ENCODE assay signal across 18 mouse cellular contexts in genomic region chr8:70821992-70822391, GRCm38 (mm10). TPM values are rescaled to one million over a fixed set of nuclear protein-coding genes. Genes with fewer than 3 reads are reported as not detected.
DNase-seq lines count a peak whose midpoint lies in the region; ATAC-seq and TF ChIP-seq lines count a peak whose summit lies in the region.
"Had no signal": no experiment of that assay in that cellular context is flagged by ENCODE, and none has a peak within 500 bp of the region (broad histone marks: within the 10 kb centered on the region; RNA-seq: fewer than 3 reads in every experiment).

No protein-coding gene starts in this region.

- peaks cover 7% of the 10 kb centered on the region for H3K27me3 ChIP-seq in liver, embryonic 11.5 days (replicated peaks; ENCODE audit: control insufficient read depth, insufficient read depth, low read length)
- no peaks in the 10 kb centered on the region for H3K27me3 ChIP-seq in liver, postnatal 0 days (ENCODE audit: insufficient read depth, low read length)
- peaks cover 51% of the 10 kb centered on the region for H3K27me3 ChIP-seq in embryonic facial prominence, embryonic 10.5 days (replicated peaks; ENCODE audit: low read depth, poor library complexity, severe bottlenecking)
- peaks cover 11% of the 10 kb centered on the region for H3K27me3 ChIP-seq in liver, embryonic 14.5 days (ENCODE audit: control insufficient read depth, insufficient read depth, low read length)

- no peak for TF ChIP-seq CTCF in liver, postnatal 0 days (IDR thresholded peaks at IDR 0.05; ENCODE audit: low read depth)
- TF ChIP-seq CTCF in liver, embryonic 14.5 days (IDR thresholded peaks at IDR 0.05; ENCODE audit: low read depth), result no peak

- peaks cover 5% of the 10 kb centered on the region for H3K4me1 ChIP-seq in liver, embryonic 11.5 days (replicated peaks; ENCODE audit: control insufficient read depth, insufficient read depth, low read length)
- H3K4me1 ChIP-seq in liver, postnatal 0 days (ENCODE audit: insufficient read depth), result peaks cover 3% of the 10 kb centered on the region
- H3K4me1 ChIP-seq in embryonic facial prominence, embryonic 10.5 days, result peaks cover 28% of the 10 kb centered on the region
- peaks cover 3 to 10% of the 10 kb centered on the region in 2 experiments for H3K4me1 ChIP-seq in liver, embryonic 14.5 days (replicated peaks; ENCODE audit: control insufficient read depth in 2 of 2, insufficient read depth in 2 of 2, low read length in 1 of 2)

- 0 out of 2 replicates have a peak overlapping the region, but pooled peaks have one; percentile 22 for H3K9ac ChIP-seq in liver, embryonic 11.5 days (ENCODE audit: low read depth, low read length)
- H3K9ac ChIP-seq in liver, postnatal 0 days (replicated peaks), result no peak overlapping the region
- H3K9ac ChIP-seq in liver, embryonic 14.5 days (replicated peaks), result peak overlapping the region; percentile 27; the same call in 1 of the 2 replicates
- H3K9ac ChIP-seq: embryonic facial prominence, embryonic 12.5 days; forebrain, embryonic 12.5 days; kidney, embryonic 15.5 days; limb, embryonic 15.5 days; midbrain, embryonic 15.5 days had no signal

- intact Hi-C loops in left cerebral cortex, postnatal 14 days (cut with DNase I), result no loop called here

- peaks cover 1% of the 10 kb centered on the region; the same call in 1 of the 2 replicates for H3K9me3 ChIP-seq in liver, embryonic 11.5 days (ENCODE audit: control insufficient read depth, low read length)
- H3K9me3 ChIP-seq in liver, postnatal 0 days (ENCODE audit: low read length), result no peaks in the 10 kb centered on the region
- H3K9me3 ChIP-seq in embryonic facial prominence, embryonic 10.5 days, result peaks cover 18% of the 10 kb centered on the region
- H3K9me3 ChIP-seq in liver, embryonic 14.5 days (ENCODE audit: control insufficient read depth, low read length), result no peaks in the 10 kb centered on the region
- H3K9me3 ChIP-seq: kidney, embryonic 15.5 days; midbrain, embryonic 15.5 days had no signal

- DNase-seq in liver, embryonic 11.5 days (ENCODE audit: low spot score), result no peak
- no peak for DNase-seq in liver, postnatal 0 days
- DNase-seq in ES-CJ7 (ENCODE audit: low read depth, low spot score), result peak; percentile 39
- no peak for DNase-seq in embryonic facial prominence, embryonic 10.5 days (ENCODE audit: low spot score)
- DNase-seq in liver, embryonic 14.5 days (ENCODE audit: low read depth in 3 of 3, low spot score in 3 of 3), result no peak
- no peak for DNase-seq in embryo, embryonic 9.5 days (ENCODE audit: extremely low spot score)
- DNase-seq in left cerebral cortex, postnatal 14 days (ENCODE audit: low spot score in 2 of 2), result no peak
- DNase-seq: right cerebral cortex, postnatal 25 days had no signal

- 51% methylated on average over 11 of the region's 11 CpGs for WGBS in liver, embryonic 11.5 days
- WGBS in liver, postnatal 0 days (ENCODE audit: insufficient replicate concordance), result 52% methylated on average over 11 of the region's 11 CpGs
- 48% methylated on average over 11 of the region's 11 CpGs for WGBS in embryonic facial prominence, embryonic 10.5 days
- WGBS in liver, embryonic 14.5 days (ENCODE audit: insufficient replicate concordance), result 38% methylated on average over 11 of the region's 11 CpGs

- TF ChIP-seq EP300 in liver, postnatal 0 days (IDR thresholded peaks at IDR 0.05; ENCODE audit: low read depth), result no peak
- TF ChIP-seq EP300 in liver, embryonic 14.5 days (IDR thresholded peaks at IDR 0.05; ENCODE audit: low read depth), result no peak

- no peak overlapping the region for H3K27ac ChIP-seq in liver, embryonic 11.5 days (ENCODE audit: low read depth, low read length)
- no peak overlapping the region for H3K27ac ChIP-seq in liver, postnatal 0 days (ENCODE audit: low read depth)
- peak overlapping the region; percentile 44 for H3K27ac ChIP-seq in embryonic facial prominence, embryonic 10.5 days (replicated peaks)
- 0 out of 2 replicates have a peak overlapping the region, but pooled peaks have one; percentile 13 for H3K27ac ChIP-seq in liver, embryonic 14.5 days
- H3K27ac ChIP-seq: embryonic facial prominence, embryonic 12.5 days; forebrain, embryonic 12.5 days; kidney, embryonic 15.5 days; left cerebral cortex, adult 2 months; limb, embryonic 15.5 days; midbrain, embryonic 15.5 days had no signal

- H3K4me3 ChIP-seq in liver, embryonic 11.5 days (ENCODE audit: low read depth, low read length), result no peak overlapping the region
- H3K4me3 ChIP-seq in liver, postnatal 0 days (ENCODE audit: low read depth, low read length), result no peak overlapping the region
- H3K4me3 ChIP-seq in embryonic facial prominence, embryonic 10.5 days, result no peak overlapping the region
- no peak overlapping the region for H3K4me3 ChIP-seq in liver, embryonic 14.5 days (ENCODE audit: insufficient read depth in 1 of 2, low read depth in 2 of 2, low read length in 2 of 2)
- H3K4me3 ChIP-seq: embryonic facial prominence, embryonic 12.5 days; forebrain, embryonic 12.5 days; kidney, embryonic 15.5 days; left cerebral cortex, adult 2 months; limb, embryonic 15.5 days; midbrain, embryonic 15.5 days had no signal

- no peaks in the 10 kb centered on the region for H3K36me3 ChIP-seq in liver, embryonic 11.5 days (ENCODE audit: control insufficient read depth, insufficient read depth, low read length)
- no peaks in the 10 kb centered on the region for H3K36me3 ChIP-seq in liver, postnatal 0 days (replicated peaks; ENCODE audit: insufficient read depth, low read length)
- no peaks in the 10 kb centered on the region for H3K36me3 ChIP-seq in embryonic facial prominence, embryonic 10.5 days (replicated peaks)
- no peaks in the 10 kb centered on the region for H3K36me3 ChIP-seq in liver, embryonic 14.5 days (replicated peaks; ENCODE audit: control insufficient read depth, insufficient read depth, low read depth)
- H3K36me3 ChIP-seq: embryonic facial prominence, embryonic 12.5 days; forebrain, embryonic 12.5 days; kidney, embryonic 15.5 days; limb, embryonic 15.5 days; midbrain, embryonic 15.5 days had no signal

- H3K4me2 ChIP-seq in liver, embryonic 11.5 days, result no peak overlapping the region
- no peak overlapping the region for H3K4me2 ChIP-seq in liver, postnatal 0 days (ENCODE audit: low read depth, low read length)
- 0 out of 2 replicates have a peak overlapping the region, but pooled peaks have one; percentile 20 for H3K4me2 ChIP-seq in liver, embryonic 14.5 days (ENCODE audit: low read depth)
- H3K4me2 ChIP-seq: embryonic facial prominence, embryonic 12.5 days; forebrain, embryonic 12.5 days; kidney, embryonic 15.5 days; limb, embryonic 15.5 days; midbrain, embryonic 15.5 days had no signal

- no peak for ATAC-seq in liver, embryonic 11.5 days (replicated peaks; ENCODE audit: low FRiP score)
- no peak for ATAC-seq in liver, postnatal 0 days
- peak; percentile 12; the same call in 1 of the 2 replicates for ATAC-seq in liver, embryonic 14.5 days (ENCODE audit: insufficient read depth)
- ATAC-seq: activated CD4-positive, CD25-positive, alpha-beta regulatory T cell, adult 4 months had no signal

RNA-seq across cellular contexts. Expression of gene Il12rb1, which starts 13.7 kb away (rescaled TPM):
- polyA plus RNA-seq in liver, embryonic 11.5 days (2014; fragmentation: Nextera tagmentation; extraction: Ambion mirVana), result 0.10 and 0.25 TPM in 2 replicates
- 0.19 and 0.25 TPM in 2 replicates for polyA plus RNA-seq in liver, postnatal 0 days (2015; fragmentation: Nextera tagmentation; extraction: Ambion mirVana)
- not detected in 2 replicates for polyA plus RNA-seq in embryonic facial prominence, embryonic 10.5 days (2016; fragmentation: Nextera tagmentation; extraction: Ambion mirVana)
- 0.11 and 0.13 TPM in 2 replicates for polyA plus RNA-seq in liver, embryonic 14.5 days (2012; rRNA removed)
- 0.18 and 0.39 TPM in 2 replicates for polyA plus RNA-seq in liver, embryonic 14.5 days (2014; fragmentation: Nextera tagmentation; extraction: Ambion mirVana)
- 1 to 10 TPM; 1.2 TPM for total RNA-seq in left cerebral cortex, postnatal 14 days (2021)
- total RNA-seq: adrenal gland, postnatal 36 days had no signal
- polyA plus RNA-seq: embryonic facial prominence, embryonic 12.5 days; forebrain, embryonic 12.5 days; neural tube, embryonic 11.5 days had no signal

RNA-seq across cellular contexts. Expression of gene Mast3, which starts 17.1 kb away (rescaled TPM):
- 18.2 and 19.3 TPM in 2 replicates for polyA plus RNA-seq in liver, embryonic 11.5 days (2014; fragmentation: Nextera tagmentation; extraction: Ambion mirVana)
- polyA plus RNA-seq in liver, postnatal 0 days (2015; fragmentation: Nextera tagmentation; extraction: Ambion mirVana), result 5.2 and 6.0 TPM in 2 replicates
- 12.4 and 13.9 TPM in 2 replicates for polyA plus RNA-seq in embryonic facial prominence, embryonic 10.5 days (2016; fragmentation: Nextera tagmentation; extraction: Ambion mirVana)
- 11.1 and 13.0 TPM in 2 replicates for polyA plus RNA-seq in liver, embryonic 14.5 days (2012; rRNA removed)
- 5.4 and 6.3 TPM in 2 replicates for polyA plus RNA-seq in liver, embryonic 14.5 days (2014; fragmentation: Nextera tagmentation; extraction: Ambion mirVana)
- 100 to 1,000 TPM; 176 to 185 TPM for total RNA-seq in left cerebral cortex, postnatal 14 days (2021)

RNA-seq across cellular contexts. Expression of gene Arrdc2, which starts 17.5 kb away (rescaled TPM):
- polyA plus RNA-seq in liver, embryonic 11.5 days (2014; fragmentation: Nextera tagmentation; extraction: Ambion mirVana), result 13.4 and 14.5 TPM in 2 replicates
- polyA plus RNA-seq in liver, postnatal 0 days (2015; fragmentation: Nextera tagmentation; extraction: Ambion mirVana), result 6.1 and 6.2 TPM in 2 replicates
- polyA plus RNA-seq in embryonic facial prominence, embryonic 10.5 days (2016; fragmentation: Nextera tagmentation; extraction: Ambion mirVana), result 5.1 and 5.8 TPM in 2 replicates
- polyA plus RNA-seq in liver, embryonic 14.5 days (2012; rRNA removed), result 33.9 and 35.0 TPM in 2 replicates
- 9.5 and 14.3 TPM in 2 replicates for polyA plus RNA-seq in liver, embryonic 14.5 days (2014; fragmentation: Nextera tagmentation; extraction: Ambion mirVana)
- total RNA-seq in left cerebral cortex, postnatal 14 days (2021), result 10 to 100 TPM; 10.2 to 17.2 TPM

RNA-seq across cellular contexts. Expression of gene Kcnn1, which starts 41.1 kb away (rescaled TPM):
- polyA plus RNA-seq in liver, embryonic 11.5 days (2014; fragmentation: Nextera tagmentation; extraction: Ambion mirVana), result 0.47 and 0.73 TPM in 2 replicates
- polyA plus RNA-seq in liver, postnatal 0 days (2015; fragmentation: Nextera tagmentation; extraction: Ambion mirVana), result 0.19 and 0.45 TPM in 2 replicates
- 4.7 and 5.1 TPM in 2 replicates for polyA plus RNA-seq in embryonic facial prominence, embryonic 10.5 days (2016; fragmentation: Nextera tagmentation; extraction: Ambion mirVana)
- 0.27 and 0.34 TPM in 2 replicates for polyA plus RNA-seq in liver, embryonic 14.5 days (2012; rRNA removed)
- polyA plus RNA-seq in liver, embryonic 14.5 days (2014; fragmentation: Nextera tagmentation; extraction: Ambion mirVana), result 0.08 and 0.17 TPM in 2 replicates
- total RNA-seq in left cerebral cortex, postnatal 14 days (2021), result 10 to 100 TPM; 17.2 to 19.2 TPM
- polyA plus RNA-seq: activated CD4-positive, CD25-positive, alpha-beta regulatory T cell, adult 4 months; CD4-positive, CD25-positive, alpha-beta regulatory T cell, adult 4 months had no signal

RNA-seq across cellular contexts. Expression of gene Pik3r2, which starts 45.5 kb away (rescaled TPM):
- polyA plus RNA-seq in liver, embryonic 11.5 days (2014; fragmentation: Nextera tagmentation; extraction: Ambion mirVana), result 41.5 and 44.6 TPM in 2 replicates
- 8.9 and 9.0 TPM in 2 replicates for polyA plus RNA-seq in liver, postnatal 0 days (2015; fragmentation: Nextera tagmentation; extraction: Ambion mirVana)
- 79.2 and 79.8 TPM in 2 replicates for polyA plus RNA-seq in embryonic facial prominence, embryonic 10.5 days (2016; fragmentation: Nextera tagmentation; extraction: Ambion mirVana)
- polyA plus RNA-seq in liver, embryonic 14.5 days (2012; rRNA removed), result 13.2 and 17.5 TPM in 2 replicates
- polyA plus RNA-seq in liver, embryonic 14.5 days (2014; fragmentation: Nextera tagmentation; extraction: Ambion mirVana), result 8.2 and 12.0 TPM in 2 replicates
- 100 to 1,000 TPM; 162 to 174 TPM for total RNA-seq in left cerebral cortex, postnatal 14 days (2021)

Comparison
In these comparisons a context has a peak if more than half of its experiments do, and no peak if none do; other contexts are left out.
1. H3K27ac ChIP-seq: peak in embryonic facial prominence, embryonic 10.5 days (single experiment) and liver, embryonic 14.5 days (single experiment); none in liver, embryonic 11.5 days (single experiment) and liver, postnatal 0 days (single experiment).